Mouse (Mus musculus): Measurements from ENCODE around the gene Nmnat2. TPM values are rescaled to one million over a fixed set of nuclear protein-coding genes. Genes with fewer than 3 reads are reported as not detected.
A peak's percentile ranks its signal among the peaks of the same experiment; 100 is the strongest.

Nmnat2 gene
- total RNA-seq, 2 experiments from 2014 or later, result 159 to 161 TPM

GRCm38 (mm10) chr1:153133865-153134781 is 179.3 kb downstream of the Nmnat2 start:
- intact Hi-C loops (cut with DNase I), result loop anchor here (10.0 kb wide), 1 partner anchor 91 kb away; no protein-coding TSS in a partner anchor
- DNase-seq (ENCODE audit: low spot score in 2 of 2), result peak in 1 of 2 experiments; percentile 13

- intact Hi-C loops (cut with DNase I), result loop anchor here (10.0 kb wide), 1 partner anchor 88 kb away; no protein-coding TSS in a partner anchor
- DNase-seq (ENCODE audit: low spot score in 2 of 2), result no peak
Observed at GRCm38 (mm10) chr1:153136647-153137046, 181.9 kb downstream of the Nmnat2 start.

- intact Hi-C loops (cut with DNase I), result loop anchor here (10.0 kb wide), 1 partner anchor 86 kb away; no protein-coding TSS in a partner anchor
- no peak for DNase-seq (ENCODE audit: low spot score in 2 of 2)
Observed at GRCm38 (mm10) chr1:153138486-153138885, 183.7 kb downstream of the Nmnat2 start.

- intact Hi-C loops (cut with DNase I), result loop anchor here (10.0 kb wide), 1 partner anchor 85 kb away; no protein-coding TSS in a partner anchor
- DNase-seq (ENCODE audit: low spot score in 2 of 2), result no peak
Observed at GRCm38 (mm10) chr1:153139635-153140034, 184.8 kb downstream of the Nmnat2 start.

- intact Hi-C loops (cut with DNase I), result no loop called here
- no peak for DNase-seq (ENCODE audit: low spot score in 2 of 2)
Observed at GRCm38 (mm10) chr1:153140265-153140664, 185.5 kb downstream of the Nmnat2 start.

- no peak for DNase-seq (ENCODE audit: low spot score in 2 of 2)
Observed at GRCm38 (mm10) chr1:153140747-153141228, 186.0 kb downstream of the Nmnat2 start.

GRCm38 (mm10) chr1:153144021-153144420 is 189.2 kb downstream of the Nmnat2 start:
- intact Hi-C loops (cut with DNase I), result no loop called here

More at GRCm38 (mm10) chr1:153140747-153141228, 186.0 kb downstream of the Nmnat2 start:
- intact Hi-C loops (cut with DNase I), result no loop called here

GRCm38 (mm10) chr1:153145791-153146190 is 191.0 kb downstream of the Nmnat2 start:
- DNase-seq (ENCODE audit: low spot score in 2 of 2), result no peak
- intact Hi-C loops (cut with DNase I), result no loop called here

More at GRCm38 (mm10) chr1:153144021-153144420, 189.2 kb downstream of the Nmnat2 start:
- DNase-seq (ENCODE audit: low spot score in 2 of 2), result no peak

- intact Hi-C loops (cut with DNase I), result no loop called here
- no peak for DNase-seq (ENCODE audit: low spot score in 2 of 2)
Observed at GRCm38 (mm10) chr1:153152594-153152993, 197.8 kb downstream of the Nmnat2 start.

GRCm38 (mm10) chr1:153153619-153154137 is 198.9 kb downstream of the Nmnat2 start:
- intact Hi-C loops (cut with DNase I), result no loop called here
- no peak for DNase-seq (ENCODE audit: low spot score in 2 of 2)

GRCm38 (mm10) chr1:153155364-153155763 is 200.6 kb downstream of the Nmnat2 start:
- no peak for DNase-seq (ENCODE audit: low spot score in 2 of 2)
- intact Hi-C loops (cut with DNase I), result no loop called here

- no peak for DNase-seq (ENCODE audit: low spot score in 2 of 2)
- intact Hi-C loops (cut with DNase I), result no loop called here
Observed at GRCm38 (mm10) chr1:153157021-153157623, 202.3 kb downstream of the Nmnat2 start.

- no peak for DNase-seq (ENCODE audit: low spot score in 2 of 2)
- intact Hi-C loops (cut with DNase I), result no loop called here
Observed at GRCm38 (mm10) chr1:153159137-153159536, 204.3 kb downstream of the Nmnat2 start.

GRCm38 (mm10) chr1:153163831-153164230 is 209.0 kb downstream of the Nmnat2 start:
- no peak for DNase-seq (ENCODE audit: low spot score in 2 of 2)
- intact Hi-C loops (cut with DNase I), result no loop called here

- intact Hi-C loops (cut with DNase I), result no loop called here
- DNase-seq (ENCODE audit: low spot score in 2 of 2), result no peak
Observed at GRCm38 (mm10) chr1:153168293-153168692, 213.5 kb downstream of the Nmnat2 start.

Other genes starting within 250 kb of the Nmnat2 start
- gene Apobec4, start 204.4 kb upstream of the Nmnat2 start, total RNA-seq (2021), result not detected
- gene Rgl1, start 188.6 kb upstream of the Nmnat2 start, total RNA-seq (2021), result 100 to 1,000 TPM; 112 to 120 TPM
- gene Arpc5, start 188.5 kb upstream of the Nmnat2 start, total RNA-seq (2021), result 10 to 100 TPM; 88.8 to 93.4 TPM
- gene Ncf2, start 154.8 kb upstream of the Nmnat2 start, total RNA-seq (2021), result 1 to 10 TPM; 2.7 to 3.0 TPM
- 100 to 1,000 TPM in 1 of 2 experiments, 10 to 100 TPM in 1; 87.6 to 103 TPM for gene Smg7, start 52.3 kb upstream of the Nmnat2 start, total RNA-seq (2021)
- gene Lamc2, start 231.5 kb downstream of the Nmnat2 start, total RNA-seq (2021), result 10 to 100 TPM in 1 of 2 experiments, 1 to 10 TPM in 1; 9.5 to 13.6 TPM